Mouse (Mus musculus) embryonic fibroblast, embryonic 13.5 days (primary cell): ENCODE data around the gene Gtsf1l. TPM values are rescaled to one million over a fixed set of nuclear protein-coding genes. Genes with fewer than 3 reads are reported as not detected.

Experiments used
- H3K27ac ChIP-seq: 2 replicates; pipeline ENCODE4 v1.5.1; 2012; ENCODE audit warnings: low read length, control low read depth, inconsistent platforms; ENCODE audit not compliant: insufficient read depth
- H3K4me1 ChIP-seq: 2 replicates; pipeline ENCODE4 v1.6.1; 2011; ENCODE audit warnings: low read length; ENCODE audit not compliant: control insufficient read depth, insufficient read depth
- H3K4me3 ChIP-seq: 2 replicates; pipeline ENCODE4 v1.5.1; 2011; ENCODE audit warnings: mild to moderate bottlenecking, control low read depth, low read length; ENCODE audit not compliant: insufficient read depth
- CTCF ChIP-seq: IDR thresholded peaks from 2 replicates; pipeline ENCODE4 v1.5.1; 2011; ENCODE audit warnings: mild to moderate bottlenecking, control low read depth, low read length, moderate library complexity, borderline replicate concordance; ENCODE audit not compliant: insufficient read depth
- POLR2A ChIP-seq: IDR thresholded peaks from 2 replicates; pipeline ENCODE4 v1.6.1; 2011; ENCODE audit warnings: low read depth, mild to moderate bottlenecking, control low read depth, low read length, moderate library complexity
- polyA plus RNA-seq: library from polyadenylated mRNA; stranded (reverse); fragments of >200 nt; gene quantifications from 2 replicates; pipeline ENCODE4 v1.2.4, GENCODE M21; 2011; ENCODE audit warnings: low read depth; ENCODE audit not compliant: missing spikeins, insufficient read length

Gene Gtsf1l
- polyA plus RNA-seq, 1 experiment, result not detected

DNA sequence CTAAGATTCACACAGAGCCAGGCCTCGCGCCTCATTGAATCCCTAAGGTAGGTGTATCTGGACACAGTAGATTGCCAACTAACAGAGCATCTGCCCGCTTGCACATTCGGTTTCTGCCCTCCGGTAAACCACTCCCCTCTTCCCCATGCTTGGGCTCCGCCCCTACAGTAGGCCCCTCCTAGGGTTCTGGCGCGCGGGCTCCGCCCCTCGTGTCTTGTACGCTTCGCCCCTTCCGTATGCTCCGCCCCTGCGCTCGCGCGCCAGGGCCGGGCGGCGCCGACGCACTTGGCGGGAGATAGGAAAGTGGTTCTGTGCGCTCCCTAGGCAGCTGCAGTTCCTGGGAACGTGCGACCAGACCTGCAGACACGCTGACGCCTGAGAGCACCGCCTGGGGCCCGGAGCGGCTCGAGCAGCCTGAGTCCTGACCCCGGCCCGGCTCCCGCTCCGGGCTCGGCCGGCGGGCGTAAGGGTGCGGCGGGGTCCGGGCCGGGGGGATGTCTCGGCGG is 33.3 kb downstream of the Gtsf1l start, which contains the start of gene Mybl2:
TSS of gene Mybl2 (plus strand) at position 353 of the 506 bp plus-strand sequence.
- Histone ChIP-seq H3K27ac (no peak within 1 kb of the TSS), H3K4me3 (peak within 1 kb of the TSS; percentile 73)

DNA sequence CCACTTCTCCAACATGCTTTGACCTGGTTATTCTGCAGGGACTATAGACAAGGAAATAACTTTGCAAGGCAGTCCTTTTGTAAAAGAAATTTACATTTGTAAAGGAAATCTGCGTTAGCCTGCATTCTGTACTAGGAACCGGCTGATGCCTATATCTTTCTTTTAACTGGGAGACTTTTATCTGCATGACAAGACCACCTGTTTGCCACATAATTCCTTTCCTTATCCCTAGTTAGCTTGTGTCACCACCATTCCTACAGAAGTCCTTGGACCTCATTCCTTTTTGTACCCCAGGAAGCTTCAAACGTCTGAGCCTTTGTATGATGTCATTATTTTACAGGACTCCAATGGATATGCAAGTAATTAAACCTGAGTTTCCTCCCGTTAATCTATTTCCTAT is 34.8 kb downstream of the Gtsf1l start:
- H3K27ac ChIP-seq, result no peak overlapping the region
- TF ChIP-seq CTCF, result no peak
- no peak overlapping the region for H3K4me3 ChIP-seq
- peaks cover 9% of the 10 kb centered on the region for H3K4me1 ChIP-seq

More for the DNA sequence above, 33.3 kb downstream of the Gtsf1l start, which contains the start of gene Mybl2:
- TF ChIP-seq CTCF (no peak), POLR2A (peak; percentile 63)
- peaks cover 9% of the 10 kb centered on the region for H3K4me1 ChIP-seq

DNA sequence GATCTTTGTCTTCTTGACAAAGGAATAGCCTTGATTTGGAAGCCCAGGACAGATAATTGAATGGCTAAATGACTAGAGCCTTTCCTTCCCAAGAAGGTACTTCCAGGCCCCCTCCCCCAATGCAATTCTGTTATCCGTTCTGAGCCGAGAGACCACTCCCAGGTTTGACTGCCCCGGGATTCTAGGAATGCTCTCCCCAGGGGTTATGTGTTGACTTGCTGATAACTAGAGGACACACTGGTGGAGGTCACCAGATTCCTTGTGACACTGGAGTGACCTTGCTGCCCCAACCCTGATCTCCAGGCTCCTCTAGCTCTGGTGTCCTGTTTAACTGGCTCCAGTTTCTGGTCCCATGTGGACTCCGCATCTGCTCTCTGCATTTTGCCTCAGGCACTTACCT is 35.6 kb downstream of the Gtsf1l start:
- no peak for TF ChIP-seq CTCF
- TF ChIP-seq POLR2A, result no peak
- Histone ChIP-seq H3K4me1 (peaks cover 9% of the 10 kb centered on the region), H3K27ac (no peak overlapping the region), H3K4me3 (no peak overlapping the region)

DNA sequence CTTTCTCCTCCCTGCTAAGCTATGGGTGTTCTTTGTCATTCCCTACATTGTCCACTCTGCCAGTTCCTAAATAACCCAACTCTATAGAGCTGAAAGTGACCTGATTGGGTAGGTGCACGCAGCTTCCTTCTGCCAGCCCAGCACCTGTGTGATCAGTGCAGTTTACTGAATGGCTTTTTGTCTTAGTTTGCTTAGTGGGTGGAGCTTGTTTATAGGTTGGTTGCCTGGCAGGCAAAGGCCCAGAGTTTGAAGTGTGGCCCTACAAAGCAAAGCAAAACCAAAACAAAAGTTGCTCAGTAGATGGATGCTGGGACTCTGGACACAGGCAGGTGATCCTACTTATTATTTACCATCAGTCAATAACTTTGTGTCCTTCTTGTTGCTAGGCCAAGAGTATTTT is 36.0 kb downstream of the Gtsf1l start:
- TF ChIP-seq POLR2A, result no peak
- no peak for TF ChIP-seq CTCF

DNA sequence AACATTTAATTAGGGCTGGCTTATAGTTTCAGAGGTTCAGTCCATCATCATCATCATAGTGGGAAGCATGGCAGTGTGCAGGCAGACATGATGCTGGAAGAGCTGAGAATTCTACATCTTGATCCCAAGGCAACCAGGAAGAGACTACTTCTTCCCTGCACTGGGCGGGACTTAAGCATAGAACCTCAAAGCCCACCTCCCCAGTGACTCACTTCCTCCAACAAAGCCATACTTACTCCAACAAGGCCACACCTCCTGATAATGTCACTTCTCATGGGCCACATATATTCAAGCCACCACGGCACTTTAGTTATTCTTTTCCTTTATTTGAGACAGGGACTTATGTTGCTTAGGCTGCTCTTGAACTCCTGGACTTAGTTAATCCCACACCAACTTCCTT is 38.5 kb downstream of the Gtsf1l start:
- Histone ChIP-seq H3K4me3 (no peak overlapping the region), H3K27ac (no peak overlapping the region), H3K4me1 (no peaks in the 10 kb centered on the region)
- TF ChIP-seq POLR2A (no peak), CTCF (no peak)

More for the DNA sequence above, 36.0 kb downstream of the Gtsf1l start:
- Histone ChIP-seq H3K4me3 (no peak overlapping the region), H3K4me1 (peaks cover 8% of the 10 kb centered on the region), H3K27ac (no peak overlapping the region)

DNA sequence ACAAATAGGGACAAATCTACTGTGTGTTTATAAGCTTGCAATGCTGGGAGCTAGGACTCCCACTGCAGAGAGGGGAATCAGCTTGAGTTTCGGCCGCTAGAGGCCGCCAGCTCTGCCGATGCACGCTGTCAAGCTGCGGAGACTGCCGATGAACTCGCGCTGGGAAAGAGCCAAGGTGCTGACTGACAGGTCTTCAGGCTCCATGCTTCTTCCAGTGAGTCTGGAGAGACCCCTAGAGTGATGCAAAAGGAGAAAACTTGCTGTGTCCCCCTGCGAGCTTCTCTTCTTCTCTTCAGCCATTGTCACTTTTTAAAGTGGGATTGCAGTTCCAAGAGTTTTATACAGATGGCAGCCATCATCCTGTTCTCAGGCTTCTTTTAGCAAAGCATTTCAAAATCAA is 39.5 kb downstream of the Gtsf1l start:
- no peaks in the 10 kb centered on the region for H3K4me1 ChIP-seq
- H3K27ac ChIP-seq, result no peak overlapping the region
- TF ChIP-seq CTCF (peak; percentile 91), POLR2A (no peak)
- H3K4me3 ChIP-seq, result no peak overlapping the region

DNA sequence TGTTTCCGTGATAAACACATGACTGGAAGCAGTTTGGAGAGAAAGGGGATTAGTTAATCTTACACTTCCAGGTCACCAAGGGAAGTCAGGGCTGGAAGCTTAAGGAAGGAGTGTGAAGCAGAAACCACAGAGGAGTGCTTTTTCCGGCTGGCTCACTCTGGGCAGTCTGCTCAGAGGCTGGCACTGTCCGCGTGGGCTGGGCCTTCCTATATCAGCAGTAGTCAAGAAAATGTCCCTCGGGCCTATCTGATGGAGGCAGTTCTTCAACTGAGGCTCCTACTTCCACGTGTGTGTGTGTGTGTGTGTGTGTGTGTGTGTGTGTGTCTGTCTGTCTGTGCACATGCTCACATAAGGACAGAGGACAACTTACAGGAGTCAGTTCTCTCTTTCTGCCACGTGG is 47.7 kb downstream of the Gtsf1l start:
- no peaks in the 10 kb centered on the region for H3K4me1 ChIP-seq

More for the DNA sequence above, 47.7 kb downstream of the Gtsf1l start:
- TF ChIP-seq POLR2A, result no peak
- no peak for TF ChIP-seq CTCF
- Histone ChIP-seq H3K4me3 (no peak overlapping the region), H3K27ac (no peak overlapping the region)

Other genes with a start within 250 kb of the Gtsf1l start
- 198 and 232 TPM in 2 replicates for gene Srsf6, start 156.3 kb downstream of the Gtsf1l start, polyA plus RNA-seq
- gene L3mbtl1, start 144.4 kb downstream of the Gtsf1l start, polyA plus RNA-seq, result 0.23 and 0.51 TPM in 2 replicates
- gene Sgk2, start 100.5 kb downstream of the Gtsf1l start, polyA plus RNA-seq, result not detected in 2 replicates
- gene Ift52, start 70.5 kb downstream of the Gtsf1l start, polyA plus RNA-seq, result 55.8 and 60.1 TPM in 2 replicates
- gene Mybl2, start 33.2 kb downstream of the Gtsf1l start, polyA plus RNA-seq, result 13.8 and 25.7 TPM in 2 replicates
- not detected in 2 replicates for gene Tox2, start 115.3 kb upstream of the Gtsf1l start, polyA plus RNA-seq